Mouse (Mus musculus) midbrain, embryonic 16.5 days (tissue): ENCODE results near the gene Lsm2. TPM values are rescaled to one million over a fixed set of nuclear protein-coding genes. Genes with fewer than 3 reads are reported as not detected.
A peak's percentile ranks its signal among the peaks of the same experiment; 100 is the strongest.

Experiments used
- ATAC-seq: fragments of 200-750 bp; cut with Nextera tagmentation; 2 replicates; pipeline ENCODE4 v1.8.0; 2017; ENCODE audit warnings: moderate TSS enrichment
- H3K27ac ChIP-seq: fragments of 300-500 bp; sonication (generic); 2 replicates; pipeline ENCODE4 v1.5.1; 2014; ENCODE audit warnings: mild to moderate bottlenecking, low read length, mixed read lengths
- H3K27me3 ChIP-seq: fragments of 300-500 bp; sonication (generic); 2 replicates; pipeline ENCODE4 v1.6.1; 2014; ENCODE audit warnings: low read depth, low read length, mixed read lengths; ENCODE audit not compliant: control insufficient read depth, insufficient read depth
- H3K36me3 ChIP-seq: fragments of 300-500 bp; sonication (generic); 2 replicates; pipeline ENCODE4 v1.6.1; 2014; ENCODE audit warnings: mild to moderate bottlenecking, low read length, moderate library complexity, mixed read lengths; ENCODE audit not compliant: control insufficient read depth, insufficient read depth
- H3K4me1 ChIP-seq: fragments of 300-500 bp; sonication (generic); 2 replicates; pipeline ENCODE4 v1.6.1; 2014; ENCODE audit warnings: mild to moderate bottlenecking, low read length, mixed read lengths; ENCODE audit not compliant: control insufficient read depth, insufficient read depth
- H3K4me2 ChIP-seq: fragments of 300-500 bp; sonication (generic); 2 replicates; pipeline ENCODE4 v1.6.1; 2014; ENCODE audit warnings: mild to moderate bottlenecking, low read length, mixed read lengths
- H3K4me3 ChIP-seq: fragments of 300-500 bp; sonication (generic); 2 replicates; pipeline ENCODE4 v1.5.1; 2014; ENCODE audit warnings: low read depth, mild to moderate bottlenecking, low read length, moderate library complexity, mixed read lengths
- H3K9ac ChIP-seq: fragments of 300-500 bp; sonication (generic); 2 replicates; pipeline ENCODE4 v1.6.1; 2014; ENCODE audit warnings: low read depth, low read length, mixed read lengths
- H3K9me3 ChIP-seq: fragments of 300-500 bp; sonication (generic); replicated peaks from 2 replicates; pipeline ENCODE4 v1.6.1; 2014; ENCODE audit warnings: mild to moderate bottlenecking, low read length, mixed read lengths; ENCODE audit not compliant: control insufficient read depth, poor library complexity, severe bottlenecking
- WGBS: fragments of 180-500 bp; shearing (Covaris S2); extraction: QIAGEN DNeasy Blood & Tissue Kit; methylation state at CpG from one replicate; pipeline ENCODE4 v1.1.7; 2014; 5-methylcytosine and 5-hydroxymethylcytosine counted together
- polyA plus RNA-seq: library from polyadenylated mRNA; unstranded; fragments of >200 nt; fragmentation: Nextera tagmentation; extraction: Ambion mirVana; gene quantifications from 2 replicates; pipeline ENCODE4 v1.2.1, GENCODE M21; 2015

The Lsm2 gene
- polyA plus RNA-seq, 1 experiment from 2014 or later, result 97.2 TPM

DNA sequence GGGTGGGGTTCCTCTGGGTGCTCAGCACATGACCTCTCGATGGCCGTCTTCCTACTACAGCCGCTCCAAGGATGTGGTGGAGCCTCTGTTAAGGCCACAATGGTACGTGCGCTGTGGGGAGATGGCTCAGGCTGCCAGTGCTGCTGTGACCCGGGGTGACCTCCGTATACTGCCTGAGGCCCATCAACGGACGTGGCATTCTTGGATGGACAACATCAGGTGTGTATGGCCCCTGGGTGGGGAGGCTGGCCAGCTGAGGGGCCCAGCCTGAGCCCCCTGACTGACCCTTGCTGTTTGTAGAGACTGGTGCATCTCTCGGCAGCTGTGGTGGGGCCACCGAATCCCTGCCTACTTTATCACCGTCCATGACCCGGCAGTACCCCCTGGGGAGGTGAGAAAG lies 30.8 kb downstream of the Lsm2 start:
- peaks cover 63% of the 10 kb centered on the region for H3K36me3 ChIP-seq
- no peak overlapping the region for H3K9ac ChIP-seq
- no peaks in the 10 kb centered on the region for H3K9me3 ChIP-seq
- no peak overlapping the region for H3K27ac ChIP-seq
- no peak overlapping the region for H3K4me3 ChIP-seq
- 94% methylated on average over 13 of the region's 13 CpGs for WGBS
- no peaks in the 10 kb centered on the region; the same call in 1 of the 2 replicates for H3K4me1 ChIP-seq
- no peak overlapping the region for H3K4me2 ChIP-seq
- ATAC-seq, result no peak
- no peaks in the 10 kb centered on the region for H3K27me3 ChIP-seq

DNA sequence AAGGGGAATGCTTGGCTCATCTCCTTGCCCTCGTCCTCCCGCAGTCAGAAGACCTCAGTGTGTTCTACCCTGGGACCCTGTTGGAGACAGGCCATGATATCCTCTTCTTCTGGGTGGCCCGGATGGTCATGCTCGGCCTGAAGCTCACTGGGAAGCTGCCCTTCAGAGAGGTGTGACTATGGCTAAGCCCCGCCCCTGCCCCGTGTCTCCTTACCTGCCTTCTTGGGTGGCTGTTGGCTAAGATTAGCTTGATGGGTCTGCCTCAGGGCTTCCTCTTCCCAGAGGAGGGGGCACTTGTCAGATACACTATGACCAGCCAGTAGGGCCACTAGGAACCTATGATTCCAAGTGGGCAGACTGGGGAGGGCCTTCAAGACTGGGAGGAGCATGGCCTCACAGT lies 31.6 kb downstream of the Lsm2 start:
- H3K4me1 ChIP-seq, result no peaks in the 10 kb centered on the region; the same call in 1 of the 2 replicates
- no peak for ATAC-seq
- no peak overlapping the region for H3K4me2 ChIP-seq
- no peak overlapping the region for H3K9ac ChIP-seq
- H3K27ac ChIP-seq, result no peak overlapping the region
- peaks cover 58% of the 10 kb centered on the region for H3K36me3 ChIP-seq
- no peaks in the 10 kb centered on the region for H3K9me3 ChIP-seq
- H3K4me3 ChIP-seq, result no peak overlapping the region
- H3K27me3 ChIP-seq, result no peaks in the 10 kb centered on the region
- WGBS, result 83% methylated on average over 6 of the region's 6 CpGs

DNA sequence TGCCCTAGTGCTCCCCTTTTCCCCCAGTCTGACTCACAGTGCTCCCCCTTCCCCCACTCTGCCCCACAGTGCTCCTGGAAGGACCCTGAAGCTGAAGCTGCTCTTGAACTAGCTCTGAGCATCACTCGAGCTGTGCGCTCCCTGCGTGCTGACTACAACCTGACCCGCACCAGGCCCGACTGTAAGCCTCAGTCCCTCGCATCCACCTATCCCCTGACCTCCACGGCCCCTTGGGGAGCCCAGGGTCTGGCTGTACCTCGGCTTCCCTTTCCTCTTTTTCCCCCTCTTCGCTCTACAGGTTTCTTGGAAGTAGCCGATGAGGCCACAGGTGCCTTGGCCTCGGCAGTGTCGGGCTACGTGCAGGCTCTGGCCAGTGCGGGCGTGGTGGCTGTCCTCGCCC lies 33.6 kb downstream of the Lsm2 start:
- H3K9ac ChIP-seq, result no peak overlapping the region
- no peak overlapping the region for H3K27ac ChIP-seq
- H3K36me3 ChIP-seq, result peaks cover 51% of the 10 kb centered on the region
- no peak for ATAC-seq
- H3K4me1 ChIP-seq, result no peaks in the 10 kb centered on the region; the same call in 1 of the 2 replicates
- WGBS, result 90% methylated on average over 13 of the region's 16 CpGs
- H3K9me3 ChIP-seq, result no peaks in the 10 kb centered on the region
- H3K4me3 ChIP-seq, result no peak overlapping the region
- no peaks in the 10 kb centered on the region for H3K27me3 ChIP-seq
- H3K4me2 ChIP-seq, result no peak overlapping the region

DNA sequence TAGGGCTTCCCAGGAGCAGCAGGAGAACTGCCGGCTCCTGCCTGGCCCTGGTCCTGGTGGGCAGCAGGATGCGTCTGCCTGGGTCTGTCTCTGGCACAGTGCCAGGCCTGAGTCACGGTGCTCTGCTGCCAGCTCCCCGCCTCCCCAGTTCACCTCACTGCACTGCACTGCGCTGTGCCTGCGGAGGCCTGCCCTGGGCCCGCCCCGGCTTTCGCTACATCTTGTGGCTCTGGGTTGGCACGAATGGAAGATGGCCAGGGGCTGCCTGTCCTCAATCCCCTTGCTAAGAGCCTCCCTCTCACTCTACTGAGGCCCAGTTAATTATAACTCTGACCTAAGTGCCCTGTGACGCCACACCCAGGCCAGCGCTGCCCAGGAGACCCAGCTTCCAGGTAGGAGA lies 34.7 kb downstream of the Lsm2 start, which contains the start of gene Vwa7:
Gene Vwa7, plus strand, starts transcription at position 204 of the 400 bp plus-strand sequence.
- ATAC-seq, result peak; percentile 44; the same call in 1 of the 2 replicates
- Histone ChIP-seq H3K36me3 (peaks cover 42% of the 10 kb centered on the region), H3K9ac (no peak within 1 kb of the TSS), H3K9me3 (no peaks in the 10 kb centered on the region), H3K4me1 (no peaks in the 10 kb centered on the region; the same call in 1 of the 2 replicates), H3K27ac (no peak within 1 kb of the TSS), H3K27me3 (no peaks in the 10 kb centered on the region), H3K4me2 (no peak within 1 kb of the TSS), H3K4me3 (no peak within 1 kb of the TSS)
- WGBS, result 62% methylated on average over 12 of the region's 12 CpGs

DNA sequence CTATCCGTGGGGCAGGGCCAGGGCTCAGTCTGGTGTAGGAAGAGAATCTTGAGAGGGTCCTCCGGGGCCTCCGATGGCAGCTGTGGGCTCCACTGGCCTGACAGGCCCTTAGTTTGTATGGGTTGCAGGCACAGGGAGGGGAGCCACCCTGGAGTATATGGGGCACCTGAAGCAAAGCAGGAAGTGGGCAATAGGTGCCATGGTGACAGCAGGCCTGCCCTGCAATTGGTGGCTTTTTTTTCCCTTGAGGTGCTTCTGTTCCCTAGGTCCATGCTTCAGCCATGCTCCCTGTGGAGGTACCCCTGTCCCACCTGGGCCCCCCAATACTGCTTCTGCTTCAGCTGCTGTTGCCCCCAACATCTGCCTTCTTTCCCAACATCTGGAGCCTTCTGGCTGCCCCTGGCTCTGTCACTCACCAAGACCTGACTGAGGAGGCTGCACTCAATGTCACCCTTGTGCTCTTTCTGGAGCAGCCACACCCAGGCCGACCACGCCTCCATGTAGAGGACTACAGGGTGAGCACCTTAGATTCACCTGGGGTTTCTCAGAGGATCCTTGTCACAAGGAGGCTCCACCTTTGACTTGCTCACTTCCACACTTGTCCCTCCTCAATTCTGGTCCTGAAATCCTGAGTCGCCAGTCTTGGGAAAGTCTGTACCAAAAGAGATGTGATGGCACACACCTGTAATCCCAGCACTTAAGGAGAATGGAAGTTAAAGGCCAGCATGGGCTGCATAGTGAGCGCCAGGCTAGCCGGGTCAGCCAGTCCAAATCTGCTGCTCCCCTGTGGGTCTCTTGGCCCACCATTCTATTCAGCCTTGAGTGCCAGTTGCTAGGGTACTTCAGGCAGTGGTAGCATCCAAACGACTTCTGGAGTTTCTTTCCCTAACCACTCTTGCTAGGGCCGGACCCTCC lies 35.4 kb downstream of the Lsm2 start:
- no peak overlapping the region for H3K9ac ChIP-seq
- no peak overlapping the region for H3K4me3 ChIP-seq
- H3K36me3 ChIP-seq, result peaks cover 35% of the 10 kb centered on the region
- 81% methylated on average over 10 of the region's 10 CpGs for WGBS
- ATAC-seq, result no peak
- no peaks in the 10 kb centered on the region for H3K9me3 ChIP-seq
- no peak overlapping the region for H3K4me2 ChIP-seq
- no peaks in the 10 kb centered on the region for H3K27me3 ChIP-seq
- H3K27ac ChIP-seq, result no peak overlapping the region
- no peaks in the 10 kb centered on the region; the same call in 1 of the 2 replicates for H3K4me1 ChIP-seq

DNA sequence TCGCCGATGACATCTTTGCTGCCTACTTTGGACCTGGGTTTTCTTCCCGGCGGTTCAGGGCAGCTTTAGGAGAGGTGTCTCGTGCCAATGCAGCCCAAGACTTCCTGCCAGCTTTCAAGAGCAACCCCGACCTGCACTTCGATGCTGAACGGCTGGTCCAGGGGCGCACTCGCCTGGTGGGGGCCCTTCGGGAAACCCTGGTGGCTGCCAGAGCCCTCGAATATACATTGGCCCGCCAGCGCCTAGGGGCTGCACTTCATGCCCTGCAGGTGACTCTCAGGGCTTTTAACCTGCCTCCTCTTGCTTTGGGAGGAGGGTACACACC lies 36.0 kb downstream of the Lsm2 start:
- Histone ChIP-seq H3K9ac (no peak overlapping the region), H3K9me3 (no peaks in the 10 kb centered on the region), H3K4me2 (no peak overlapping the region), H3K36me3 (peaks cover 29% of the 10 kb centered on the region), H3K27ac (no peak overlapping the region), H3K4me3 (no peak overlapping the region), H3K4me1 (no peaks in the 10 kb centered on the region; the same call in 1 of the 2 replicates), H3K27me3 (no peaks in the 10 kb centered on the region)
- ATAC-seq, result no peak
- 74% methylated on average over 14 of the region's 14 CpGs for WGBS

DNA sequence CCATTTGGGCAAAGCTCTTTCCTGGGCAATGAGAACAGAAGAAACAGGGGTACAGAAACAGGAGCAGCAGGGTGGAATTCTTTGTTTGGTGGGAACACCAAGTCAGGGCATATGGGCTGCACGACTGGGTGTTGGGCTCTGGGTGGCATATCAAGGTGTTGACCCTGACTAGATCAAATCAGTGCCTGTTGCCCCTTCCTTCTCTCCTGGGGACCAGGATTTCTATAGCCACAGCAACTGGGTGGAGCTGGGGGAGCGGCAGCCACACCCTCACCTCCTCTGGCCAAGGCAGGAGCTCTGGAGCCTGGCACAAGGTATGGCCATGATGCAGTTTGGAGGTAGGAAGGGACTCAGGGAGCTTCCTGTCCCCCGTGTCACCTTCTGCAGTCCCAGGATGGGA lies 36.5 kb downstream of the Lsm2 start:
- Histone ChIP-seq H3K9me3 (no peaks in the 10 kb centered on the region), H3K27me3 (no peaks in the 10 kb centered on the region), H3K27ac (no peak overlapping the region), H3K9ac (no peak overlapping the region), H3K4me1 (no peaks in the 10 kb centered on the region; the same call in 1 of the 2 replicates), H3K36me3 (peaks cover 26% of the 10 kb centered on the region), H3K4me2 (no peak overlapping the region), H3K4me3 (no peak overlapping the region)
- 85% methylated on average over 3 of the region's 3 CpGs for WGBS
- no peak for ATAC-seq

DNA sequence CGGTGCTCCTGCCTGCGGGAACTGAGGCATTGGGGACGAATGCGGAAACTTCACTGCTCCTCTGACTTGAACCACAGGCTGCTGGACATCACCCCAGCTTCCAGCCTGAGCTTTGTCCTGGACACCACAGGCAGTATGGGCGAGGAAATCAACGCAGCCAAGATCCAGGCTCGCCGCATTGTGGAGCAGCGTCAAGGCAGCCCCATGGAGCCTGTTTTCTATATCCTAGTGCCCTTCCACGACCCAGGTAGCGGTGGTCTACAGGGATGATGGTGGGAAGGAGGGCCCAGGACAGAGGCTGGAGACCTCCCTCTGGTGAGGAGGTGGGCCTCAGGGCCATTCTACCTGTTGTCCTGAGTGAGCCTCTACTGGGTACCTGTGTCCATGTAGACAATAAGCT lies 38.2 kb downstream of the Lsm2 start:
- peaks cover 9% of the 10 kb centered on the region for H3K36me3 ChIP-seq
- 73% methylated on average over 11 of the region's 11 CpGs for WGBS
- no peaks in the 10 kb centered on the region for H3K27me3 ChIP-seq
- ATAC-seq, result no peak
- H3K4me1 ChIP-seq, result no peaks in the 10 kb centered on the region; the same call in 1 of the 2 replicates
- H3K27ac ChIP-seq, result no peak overlapping the region
- no peaks in the 10 kb centered on the region for H3K9me3 ChIP-seq
- no peak overlapping the region for H3K4me3 ChIP-seq
- no peak overlapping the region for H3K4me2 ChIP-seq
- no peak overlapping the region for H3K9ac ChIP-seq

DNA sequence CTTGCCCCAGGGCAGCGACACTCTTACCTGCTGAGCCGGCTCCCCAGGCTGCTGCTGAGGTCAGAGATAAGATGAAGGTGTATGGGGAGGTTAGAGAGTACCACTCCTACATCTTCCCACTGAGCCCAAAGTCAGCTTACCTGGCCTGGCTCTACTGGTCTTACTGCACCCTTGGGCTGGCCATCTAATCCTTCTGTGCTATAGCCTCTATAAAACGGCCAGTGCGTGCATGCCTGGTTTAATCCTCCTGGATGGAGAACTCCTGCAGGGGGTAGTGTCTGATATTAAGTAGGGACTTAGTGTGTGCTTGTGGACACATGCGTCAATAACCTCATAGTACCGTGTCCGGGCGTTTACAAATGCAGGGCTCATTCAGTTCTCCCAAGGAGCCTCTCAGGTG lies 38.9 kb downstream of the Lsm2 start:
- no peak for ATAC-seq
- H3K4me1 ChIP-seq, result no peaks in the 10 kb centered on the region; the same call in 1 of the 2 replicates
- no peaks in the 10 kb centered on the region for H3K27me3 ChIP-seq
- H3K36me3 ChIP-seq, result peaks cover 5% of the 10 kb centered on the region
- H3K4me2 ChIP-seq, result no peak overlapping the region
- WGBS, result 83% methylated on average over 8 of the region's 8 CpGs
- no peak overlapping the region for H3K4me3 ChIP-seq
- H3K9me3 ChIP-seq, result no peaks in the 10 kb centered on the region
- H3K27ac ChIP-seq, result no peak overlapping the region
- H3K9ac ChIP-seq, result no peak overlapping the region
